Mouse (Mus musculus) kidney, postnatal 25 days (tissue): ENCODE data around the gene Gys1.
A peak's percentile ranks its signal among the peaks of the same experiment; 100 is the strongest.
"Not testable (repeated sequence)": the region's sequence is repeated elsewhere in the genome, so short reads cannot be mapped to it uniquely, and the experiment has no call there.

Source experiments
- DNase-seq, 2 experiments: peaks; one replicate each; pipeline ENCODE4 v3.0.0; 2021; ENCODE audit warnings: mixed read lengths in 2 of 2

Gene Gys1

GRCm38 (mm10) chr7:45457204-45458060 lies 22.8 kb downstream of the Gys1 start:
- DNase-seq = peak; percentile 74 to 88

DNA sequence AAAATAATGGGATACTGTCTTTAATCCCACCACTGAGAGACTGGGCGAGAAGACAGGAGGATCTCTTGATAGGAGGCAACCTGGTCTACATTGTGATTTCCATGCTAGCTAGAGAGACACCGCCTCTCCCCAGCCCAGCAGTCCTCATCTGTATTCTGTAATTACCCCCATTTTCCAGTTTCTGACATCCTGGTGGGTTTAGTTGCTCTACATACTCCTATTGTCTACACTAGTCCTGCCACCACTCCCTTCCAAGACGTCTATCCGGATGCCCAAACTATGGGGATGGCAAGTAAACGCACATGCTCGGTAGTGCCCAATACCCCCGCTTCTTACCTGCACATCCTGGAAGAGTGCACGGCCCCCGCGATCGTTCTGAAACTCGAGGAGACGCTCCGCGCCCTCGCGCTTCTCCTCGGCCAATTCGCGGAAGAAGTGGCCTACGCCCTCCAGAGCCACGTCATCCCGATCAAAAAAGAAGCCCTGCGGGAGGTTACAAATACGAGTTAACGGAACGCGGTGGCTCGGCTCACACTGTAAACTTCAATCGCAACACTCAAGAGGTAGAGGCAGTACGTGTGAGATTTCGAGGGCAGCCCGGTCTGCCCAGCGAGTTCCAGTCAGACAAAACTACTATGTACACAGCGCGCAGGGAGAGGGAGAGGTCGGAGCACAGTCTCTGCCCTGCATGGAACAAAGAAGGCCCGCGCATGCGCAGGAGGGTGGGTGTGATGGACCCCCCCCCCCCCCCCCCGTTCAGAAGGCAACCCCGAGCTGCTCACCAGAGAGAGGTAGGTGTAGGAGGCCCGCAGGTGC lies 24.3 kb downstream of the Gys1 start:
- peak; percentile 89 to 90 for DNase-seq

GRCm38 (mm10) chr7:45459564-45460140 lies 25.0 kb downstream of the Gys1 start, which contains the start of gene Ftl1:
Gene Ftl1 (minus strand): TSS chr7:45459884.
- DNase-seq = peak; percentile 98 to 99

DNA sequence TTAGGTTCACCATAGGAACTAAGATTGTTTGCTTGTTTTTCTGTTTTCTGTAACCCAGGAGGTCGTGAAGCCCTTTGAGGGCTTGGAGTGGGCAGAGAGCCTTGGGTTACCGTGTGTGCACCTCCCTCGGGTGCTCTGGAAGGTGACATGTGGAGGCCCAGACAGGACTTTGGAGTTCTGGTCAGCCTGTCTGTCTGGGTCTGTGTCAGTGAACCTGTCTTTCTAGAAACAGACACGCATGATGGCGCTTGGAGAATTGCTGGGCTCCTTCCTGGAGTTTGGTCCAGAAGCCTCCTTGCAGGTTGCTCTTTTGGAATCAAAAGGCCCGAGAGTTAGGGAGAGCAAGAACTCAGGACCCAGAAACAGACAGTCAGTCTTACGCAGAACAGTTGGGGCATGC lies 25.7 kb downstream of the Gys1 start:
- peak; percentile 67 to 89 for DNase-seq

DNA sequence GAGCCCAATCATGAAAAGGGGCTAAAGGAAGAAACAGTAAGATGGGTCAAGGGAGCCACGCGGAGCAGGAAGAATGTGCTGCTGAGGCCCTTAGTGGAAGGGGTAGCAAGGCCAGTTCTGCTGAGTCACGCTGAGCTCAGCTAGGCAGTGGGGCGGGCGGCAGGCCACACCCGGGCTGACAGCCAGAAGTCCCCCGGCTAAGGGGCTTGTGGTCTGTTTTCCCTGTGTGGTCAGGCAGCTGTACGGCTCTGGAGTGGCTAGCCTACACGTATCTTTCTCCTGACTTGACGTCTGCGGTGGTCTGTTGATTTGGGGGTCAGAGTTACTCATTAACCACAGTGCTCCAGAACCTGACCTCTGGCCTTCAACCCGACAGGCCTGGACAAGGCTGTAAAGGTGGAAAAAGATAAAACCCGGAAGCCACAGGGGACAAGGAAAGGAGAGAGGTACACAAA lies 26.2 kb downstream of the Gys1 start:
- peak; percentile 78 to 89 for DNase-seq

GRCm38 (mm10) chr7:45461326-45461725 lies 26.7 kb downstream of the Gys1 start:
- peak in 1 of 2 experiments; percentile 61 for DNase-seq

DNA sequence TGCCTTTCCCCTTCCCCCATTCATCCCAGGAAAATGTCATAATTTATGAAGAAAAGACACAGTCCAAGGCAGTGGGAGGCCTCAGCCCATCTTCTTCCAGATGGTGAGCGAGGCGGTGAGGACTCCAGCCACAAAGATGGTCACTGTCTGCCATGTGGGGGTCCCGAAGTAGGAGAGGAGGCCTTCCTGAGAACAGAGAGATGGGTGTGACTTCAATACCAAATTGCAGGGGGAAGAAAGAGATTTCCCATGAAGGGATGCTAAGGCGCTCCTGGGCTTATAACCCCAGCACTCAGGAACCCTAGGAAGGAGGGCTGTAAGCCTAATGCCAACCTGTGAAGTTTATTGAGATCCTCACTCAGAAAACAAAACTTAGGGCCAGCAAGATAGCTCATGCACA lies 27.1 kb downstream of the Gys1 start:
- no peak for DNase-seq

- no peak for DNase-seq
Measured at GRCm38 (mm10) chr7:45462325-45462724, 27.7 kb downstream of the Gys1 start.

DNA sequence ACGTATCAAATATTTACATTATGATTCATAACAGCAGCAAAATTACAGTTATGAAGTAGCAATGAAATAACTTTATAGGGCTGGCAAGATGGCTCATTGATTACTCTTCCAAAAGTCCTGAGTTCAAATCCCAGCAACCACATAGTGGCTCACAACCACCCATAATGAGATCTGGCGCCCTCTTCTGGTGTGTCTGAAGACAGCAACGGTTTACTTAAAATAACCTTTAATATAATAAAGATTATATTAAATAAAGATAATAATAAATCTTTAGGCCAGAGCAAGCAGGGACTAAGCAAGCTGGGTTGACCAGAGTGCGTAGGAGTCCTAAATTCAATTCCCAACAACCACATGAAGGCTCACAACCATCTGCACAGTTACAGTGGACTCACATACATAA lies 28.2 kb downstream of the Gys1 start:
- DNase-seq = not testable (repeated sequence)

GRCm38 (mm10) chr7:45463987-45464778 lies 29.5 kb downstream of the Gys1 start:
- DNase-seq = no peak

- no peak for DNase-seq
Measured at GRCm38 (mm10) chr7:45465112-45465511, 30.5 kb downstream of the Gys1 start.

GRCm38 (mm10) chr7:45465549-45465948 lies 30.9 kb downstream of the Gys1 start:
- DNase-seq = peak; percentile 36 to 78

DNA sequence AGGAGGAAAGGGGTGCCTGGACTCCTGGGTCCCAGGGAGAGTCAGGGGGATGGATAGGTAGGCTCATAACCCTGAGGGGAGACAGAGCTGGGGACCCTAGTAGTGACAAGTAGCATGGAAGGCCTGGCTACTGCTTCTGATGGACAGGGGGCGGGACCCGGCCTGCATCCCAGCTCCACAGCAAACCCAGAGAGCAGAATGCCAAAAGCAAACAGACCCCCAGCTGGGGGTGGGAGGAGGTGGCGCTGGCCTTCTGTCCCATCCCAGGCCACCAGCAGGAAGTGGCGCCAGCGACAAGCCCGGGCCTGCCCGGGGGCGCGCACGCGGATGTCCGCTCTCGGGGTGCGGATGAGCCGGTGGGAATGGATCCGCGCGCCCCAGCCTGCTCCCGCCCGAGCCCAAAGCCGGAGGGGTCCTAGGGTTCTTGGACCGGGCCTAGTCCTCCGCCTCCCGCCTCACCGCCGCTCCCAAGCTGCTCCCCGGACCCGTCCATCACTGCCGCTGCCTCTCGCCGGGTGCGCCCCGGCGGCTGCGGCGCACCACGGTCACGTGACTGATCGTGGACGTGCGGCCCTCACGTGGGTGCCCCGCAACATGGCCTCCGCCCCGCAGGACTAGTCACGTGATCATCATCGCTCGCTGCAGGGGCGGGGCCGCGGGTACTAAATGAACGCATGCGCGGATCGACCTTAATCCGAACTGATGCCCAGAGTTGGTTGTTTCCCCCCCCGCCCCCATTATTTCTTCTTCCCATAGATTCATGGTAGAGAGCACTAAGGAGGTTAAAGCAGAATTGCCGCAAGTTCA lies 31.8 kb downstream of the Gys1 start, which contains the start of gene Bax:
TSS of gene Bax (minus strand) at position 616 of the 807 bp plus-strand sequence.
- peak; percentile 98 for DNase-seq

DNA sequence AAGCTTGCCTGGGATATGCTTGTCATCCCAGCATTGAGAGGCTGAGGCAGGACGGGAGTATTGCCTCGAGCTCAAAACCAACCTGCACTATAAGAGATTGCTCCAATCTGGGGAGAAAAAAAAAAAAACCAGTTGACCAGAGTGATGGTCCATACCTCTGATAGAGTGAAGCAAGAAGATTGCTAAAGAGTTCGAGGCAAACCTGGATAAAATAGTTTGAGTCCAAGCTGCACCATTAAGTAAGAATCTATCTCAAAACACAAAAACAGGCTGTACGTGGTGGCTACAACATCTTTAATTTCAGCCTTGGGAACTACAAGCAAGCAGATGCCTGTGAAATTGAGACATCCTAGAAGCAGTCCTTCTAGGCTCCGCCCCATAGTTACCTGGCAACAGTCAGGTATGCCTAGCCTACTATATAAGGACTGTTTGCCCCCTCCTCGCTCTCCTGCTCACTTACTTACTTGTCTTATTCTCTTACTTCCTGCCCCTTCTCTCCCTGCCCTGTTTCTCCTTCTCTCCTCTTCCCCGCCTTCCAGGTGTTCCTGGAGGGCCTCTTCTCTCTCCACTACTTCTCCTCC lies 32.5 kb downstream of the Gys1 start:
- no peak for DNase-seq

DNA sequence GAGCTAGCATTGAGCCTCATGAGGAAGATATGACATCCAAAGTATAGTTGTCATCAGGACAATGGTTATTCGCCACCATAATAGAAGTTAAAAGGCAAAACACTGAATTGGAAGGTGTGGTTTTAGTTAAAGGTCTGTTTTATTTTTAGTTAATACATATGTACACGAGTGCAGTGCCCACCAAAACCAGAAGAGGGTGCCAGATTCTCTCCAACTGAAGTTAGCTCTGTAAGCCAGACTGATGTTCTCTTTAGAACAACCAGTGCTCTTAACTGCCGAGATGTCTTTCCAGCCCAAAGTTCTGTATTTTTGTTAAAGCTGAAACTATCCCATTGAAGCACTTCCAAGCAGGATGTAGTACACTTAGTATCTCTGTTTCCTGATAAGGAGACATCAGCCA lies 36.2 kb downstream of the Gys1 start:
- DNase-seq = peak; percentile 77 to 95

DNA sequence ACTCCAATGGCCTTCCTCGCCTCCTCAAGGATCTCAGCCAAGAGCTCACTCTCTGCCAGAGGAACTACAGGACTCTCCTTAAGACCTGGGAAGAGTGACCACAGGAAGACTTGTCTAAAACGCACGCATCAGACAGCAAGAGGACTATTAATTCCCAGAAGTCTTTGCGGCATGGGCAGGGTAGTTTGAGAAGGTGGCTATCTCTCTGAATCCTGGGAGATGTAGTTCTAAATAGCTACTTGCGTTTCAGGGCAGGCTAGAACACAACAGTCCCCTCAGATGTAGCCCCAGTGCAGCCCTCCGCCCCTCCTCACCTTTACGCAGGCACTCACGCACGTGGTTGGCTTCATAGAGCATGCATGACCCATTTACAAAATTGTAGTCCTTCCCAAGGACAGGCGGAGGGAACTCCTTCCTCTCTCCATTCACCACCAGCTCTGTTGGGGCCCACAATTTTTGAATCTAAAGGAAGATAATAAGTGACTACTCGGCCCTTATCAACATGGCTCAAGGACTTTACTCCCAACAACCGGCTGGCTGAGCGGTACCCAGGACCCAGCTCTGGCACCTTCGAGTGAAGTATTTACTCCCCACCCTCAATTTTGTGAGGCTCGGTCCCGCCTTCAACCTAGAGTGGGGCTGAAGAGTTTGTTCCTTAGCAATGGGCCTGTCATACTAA lies 40.8 kb downstream of the Gys1 start:
- DNase-seq = peak; percentile 61 to 68

- no peak for DNase-seq
Measured at GRCm38 (mm10) chr7:45476453-45476852, 41.8 kb downstream of the Gys1 start.

- peak; percentile 74 for DNase-seq
Measured at GRCm38 (mm10) chr7:45477003-45477402, 42.4 kb downstream of the Gys1 start.

DNA sequence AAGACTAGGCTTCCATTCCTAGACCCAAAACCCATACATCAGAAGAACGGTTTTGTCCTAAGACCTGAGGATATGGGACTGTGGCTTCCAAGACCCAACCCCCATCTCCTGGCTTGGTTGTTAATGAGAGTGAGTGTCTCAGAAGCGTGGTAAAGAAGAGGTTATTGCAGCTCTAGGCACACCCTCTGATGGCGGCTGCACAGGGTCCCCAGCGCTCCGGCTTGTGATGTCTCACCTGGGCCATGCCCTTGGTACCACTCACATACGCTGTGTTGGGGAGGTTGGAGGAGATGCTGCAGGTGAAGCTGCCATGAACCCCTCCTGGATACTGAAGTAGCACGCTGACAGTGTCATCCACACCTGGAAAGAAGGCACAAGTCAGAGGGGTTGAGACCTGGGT lies 44.1 kb downstream of the Gys1 start:
- DNase-seq = peak in 1 of 2 experiments; percentile 37

- DNase-seq = not testable (repeated sequence)
Measured at GRCm38 (mm10) chr7:45480310-45480709, 45.7 kb downstream of the Gys1 start.
